Mouse (Mus musculus): ENCODE results near the gene 1700057G04Rik. TPM values are rescaled to one million over a fixed set of nuclear protein-coding genes. Genes with fewer than 3 reads are reported as not detected.
A peak's percentile ranks its signal among the peaks of the same experiment; 100 is the strongest.

The 1700057G04Rik gene
- total RNA-seq, 2 experiments from 2014 or later, result not detected

DNA sequence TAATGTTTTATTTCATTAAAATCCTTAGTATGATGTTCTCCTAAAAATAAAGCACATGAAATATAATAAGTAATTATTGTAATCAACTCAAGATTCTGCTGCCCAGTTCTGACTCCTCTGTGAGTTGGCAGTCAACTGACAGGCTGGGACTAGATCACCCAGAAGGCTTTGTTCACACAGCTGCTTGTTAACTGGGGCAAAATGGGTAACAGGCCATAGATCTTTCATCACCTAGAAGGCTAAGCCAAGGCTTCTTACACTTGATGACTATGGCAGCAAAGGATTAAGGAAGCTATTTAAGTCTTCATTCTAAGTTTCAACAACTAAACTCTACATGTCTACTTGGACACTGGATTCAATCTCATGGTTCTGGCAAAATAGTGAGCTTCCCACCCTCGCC lies 68.8 kb downstream of the 1700057G04Rik start:
- intact Hi-C loops (cut with DNase I), result loop anchor here (5.0 to 10.0 kb wide), 2 partner anchors 161 to 237 kb away; no protein-coding TSS in a partner anchor
- DNase-seq, result peak in 1 of 2 experiments; percentile 33

DNA sequence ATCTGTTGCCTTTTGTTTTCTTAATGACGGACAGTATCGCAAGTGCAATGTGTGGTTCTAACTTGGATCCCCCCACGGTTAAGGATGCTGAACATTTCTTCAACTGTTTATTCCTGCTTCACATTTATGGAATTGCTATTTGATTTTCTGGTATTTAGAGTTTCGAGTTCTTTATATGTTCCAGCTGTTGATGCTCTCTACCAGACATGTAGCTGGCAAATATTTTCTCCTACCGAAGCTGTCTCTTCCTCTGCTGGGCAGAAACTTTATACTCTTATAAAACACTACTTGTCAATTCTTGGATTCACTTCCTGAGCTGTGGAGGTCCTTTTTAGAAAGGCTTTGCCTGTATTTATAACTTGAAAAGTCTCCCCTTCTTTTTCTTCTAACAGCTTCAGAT lies 70.1 kb downstream of the 1700057G04Rik start:
- intact Hi-C loops (cut with DNase I), result loop anchor here (5.0 to 10.0 kb wide), 2 partner anchors 162 to 236 kb away; no protein-coding TSS in a partner anchor
- DNase-seq, result no peak

DNA sequence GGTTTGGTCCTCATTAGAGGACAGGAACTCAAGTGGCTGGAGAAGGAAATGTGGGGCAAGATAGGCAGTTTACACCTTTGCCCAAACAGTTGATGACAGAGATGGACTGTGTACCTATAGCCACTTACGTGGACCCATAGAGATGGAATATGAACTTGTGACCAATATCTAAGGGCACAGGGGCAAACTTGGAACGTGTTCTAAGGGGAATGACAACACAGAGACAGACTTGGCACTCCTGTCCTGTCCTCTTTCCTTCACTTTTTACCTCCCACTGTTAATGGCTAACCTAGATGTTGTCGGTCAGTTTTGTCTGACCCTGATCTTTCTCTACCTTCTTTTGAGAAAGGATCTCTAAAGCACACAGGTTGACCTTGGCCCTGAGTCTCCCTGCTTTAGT lies 74.2 kb downstream of the 1700057G04Rik start:
- no peak for DNase-seq
- intact Hi-C loops (cut with DNase I), result no loop called here

DNA sequence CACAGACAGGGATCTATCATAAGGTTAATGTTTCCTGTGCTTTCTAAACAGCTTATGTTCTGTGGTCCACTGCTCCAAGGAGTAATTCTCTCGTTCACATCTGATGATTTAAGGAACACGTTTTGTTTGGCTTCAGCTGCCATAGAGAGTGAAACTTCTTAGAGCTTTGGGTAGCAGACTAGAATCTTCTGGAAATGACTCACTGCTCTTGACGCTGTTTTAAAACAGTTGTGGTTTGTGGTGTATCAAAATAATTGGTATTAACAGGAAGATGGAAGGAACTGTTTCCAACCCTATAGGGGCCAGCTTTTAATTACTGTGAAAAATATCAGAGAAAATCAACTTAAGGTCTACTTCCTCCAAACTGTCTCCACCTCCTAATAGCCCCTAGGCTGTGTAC lies 75.2 kb downstream of the 1700057G04Rik start:
- no peak for DNase-seq
- intact Hi-C loops (cut with DNase I), result no loop called here

DNA sequence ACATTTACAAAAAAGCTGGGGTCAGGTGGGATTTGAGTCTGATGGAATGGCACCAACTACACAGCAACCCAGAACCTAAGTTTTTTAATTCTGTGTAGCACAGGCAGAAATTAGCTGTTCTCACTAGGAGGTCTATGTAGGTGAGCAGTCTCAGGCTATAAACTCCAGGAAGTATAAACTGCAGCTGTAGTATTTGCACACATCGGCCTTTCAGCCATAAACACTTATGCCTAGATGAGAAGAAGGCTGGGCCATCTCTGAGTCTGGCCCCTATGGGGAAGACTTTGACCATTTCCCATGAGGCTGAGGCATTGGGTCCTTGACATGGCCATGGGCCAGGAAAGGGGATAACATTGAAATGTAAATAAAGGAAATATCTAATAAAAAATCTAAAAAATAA lies 76.7 kb downstream of the 1700057G04Rik start:
- DNase-seq, result no peak
- intact Hi-C loops (cut with DNase I), result no loop called here

DNA sequence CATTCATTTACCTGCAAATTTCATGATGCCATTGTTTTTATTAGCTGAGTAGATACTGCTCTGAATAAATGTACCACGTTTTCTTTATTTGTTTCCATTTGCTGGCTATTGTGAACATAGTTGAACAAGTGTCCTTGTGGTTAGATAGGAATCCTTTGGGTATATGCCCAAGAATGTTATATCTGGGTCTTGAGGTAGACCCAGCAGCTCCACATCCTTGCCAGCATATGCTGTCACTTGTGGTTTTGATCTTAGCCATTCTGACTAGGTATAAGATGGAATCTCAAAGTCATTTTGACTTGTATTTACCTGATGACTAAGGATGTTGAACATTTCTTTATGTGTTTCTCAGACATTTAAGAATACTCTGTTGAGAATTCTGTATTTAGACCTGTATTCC lies 77.7 kb downstream of the 1700057G04Rik start:
- DNase-seq, result no peak
- intact Hi-C loops (cut with DNase I), result no loop called here

DNA sequence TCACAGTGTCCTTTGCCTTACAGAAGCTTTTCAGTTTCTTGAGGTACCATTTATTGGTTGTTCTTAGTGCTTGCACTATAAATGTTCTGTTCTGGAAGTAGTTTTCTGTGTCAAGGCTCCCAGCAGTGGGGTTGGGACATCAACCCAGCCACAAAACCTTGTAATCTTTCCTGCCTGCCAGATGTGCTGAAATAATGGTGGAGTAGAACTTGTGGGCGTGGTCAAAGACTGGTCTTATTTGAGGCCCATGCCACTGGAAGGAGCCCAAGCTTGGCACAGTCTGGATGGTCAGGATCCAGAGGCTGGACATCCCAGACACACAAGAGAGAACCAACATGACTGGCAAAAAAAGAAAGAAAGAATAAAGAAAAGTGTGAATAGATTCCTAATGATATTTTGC lies 78.2 kb downstream of the 1700057G04Rik start:
- intact Hi-C loops (cut with DNase I), result no loop called here
- DNase-seq, result no peak

DNA sequence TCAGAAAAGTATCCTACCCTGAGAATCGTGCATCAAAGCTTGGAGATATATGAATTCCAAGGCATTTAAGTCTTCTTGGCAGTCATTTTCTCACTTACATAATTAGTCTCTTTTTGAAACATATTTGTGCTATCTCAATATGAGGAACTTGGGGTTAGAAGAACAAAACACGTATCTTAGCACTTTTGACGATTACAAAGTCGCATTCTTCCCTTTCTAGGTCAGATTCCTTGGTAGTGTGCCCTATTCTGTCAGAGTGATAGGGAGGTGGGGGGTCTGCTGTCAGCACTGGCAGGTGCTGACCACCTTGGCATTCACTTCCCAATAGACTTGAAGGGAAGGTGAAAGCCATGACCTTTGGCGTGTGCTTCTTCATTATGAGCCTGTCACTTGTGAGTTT lies 93.5 kb downstream of the 1700057G04Rik start:
- intact Hi-C loops (cut with DNase I), result no loop called here
- DNase-seq, result no peak

Small RNAs within 50 kb of the gene (microRNA-seq; reads per million reads assigned to microRNA genes)
- 0 reads per million in 2 experiments for gene Mir6386

Other genes with a start within 250 kb of the 1700057G04Rik start
- gene Plscr5, start 116.4 kb upstream of the 1700057G04Rik start, total RNA-seq (2021), result not detected
- gene Plscr1, start 59.6 kb upstream of the 1700057G04Rik start, total RNA-seq (2021), result 10 to 100 TPM; 11.7 to 11.8 TPM
- 10 to 100 TPM; 25.2 to 26.8 TPM for gene Plscr2, start 33.8 kb upstream of the 1700057G04Rik start, total RNA-seq (2021)
- gene Plscr4, start 148.0 kb downstream of the 1700057G04Rik start, total RNA-seq (2021), result 10 to 100 TPM; 10.4 to 12.2 TPM
- 10 to 100 TPM; 20.1 to 23.4 TPM for gene Plod2, start 232.8 kb downstream of the 1700057G04Rik start, total RNA-seq (2021)